Mouse (Mus musculus): ENCODE data around the gene Limk2.

GRCm38 (mm10) chr11:3398318-3398717 lies 10.7 kb downstream of the Limk2 start:
- TF ChIP-seq CTCF (IDR thresholded peaks at IDR 0.05; ENCODE audit: control insufficient read depth, insufficient read depth, insufficient read length): no peak
- no peak for TF ChIP-seq MAX (IDR thresholded peaks at IDR 0.05)
- no peak for TF ChIP-seq USF1 (IDR thresholded peaks at IDR 0.05; ENCODE audit: low read depth)
- no peak for TF ChIP-seq CEBPB (IDR thresholded peaks at IDR 0.05; ENCODE audit: low read depth)
